Mouse (Mus musculus) B cell, adult (primary cell): ENCODE results near the gene 4833423E24Rik. TPM values are rescaled to one million over a fixed set of nuclear protein-coding genes. Genes with fewer than 3 reads are reported as not detected.

Experiments
- total RNA-seq: library from RNA; stranded (reverse); gene quantifications from 4 replicates; pipeline ENCODE4 v1.2.4, GENCODE M21; 2023; ENCODE audit not compliant: inconsistent age

Gene 4833423E24Rik
- not detected in 4 replicates for total RNA-seq

DNA sequence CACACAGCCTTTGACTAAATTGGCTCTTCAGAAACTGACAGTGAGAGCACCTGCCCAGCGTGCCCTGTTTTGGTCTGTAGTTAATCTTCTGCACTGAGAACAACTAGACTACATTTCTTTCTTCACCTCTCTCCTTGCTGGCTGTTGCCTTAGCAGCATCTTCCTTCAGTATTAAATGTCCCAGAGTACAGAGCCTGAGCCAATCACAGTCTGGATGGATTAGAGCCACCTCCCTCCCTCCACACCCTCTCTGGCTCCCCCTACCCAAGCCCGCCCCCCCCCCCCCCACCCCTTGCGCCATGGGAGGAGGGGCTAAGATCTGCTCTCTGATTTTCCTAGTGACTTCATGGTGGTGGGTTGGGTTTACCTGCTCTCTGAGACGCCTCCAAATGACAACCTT lies at the start of gene 4833423E24Rik:
4833423E24Rik (minus strand) TSS at position 146 of the 400 bp plus-strand sequence.

DNA sequence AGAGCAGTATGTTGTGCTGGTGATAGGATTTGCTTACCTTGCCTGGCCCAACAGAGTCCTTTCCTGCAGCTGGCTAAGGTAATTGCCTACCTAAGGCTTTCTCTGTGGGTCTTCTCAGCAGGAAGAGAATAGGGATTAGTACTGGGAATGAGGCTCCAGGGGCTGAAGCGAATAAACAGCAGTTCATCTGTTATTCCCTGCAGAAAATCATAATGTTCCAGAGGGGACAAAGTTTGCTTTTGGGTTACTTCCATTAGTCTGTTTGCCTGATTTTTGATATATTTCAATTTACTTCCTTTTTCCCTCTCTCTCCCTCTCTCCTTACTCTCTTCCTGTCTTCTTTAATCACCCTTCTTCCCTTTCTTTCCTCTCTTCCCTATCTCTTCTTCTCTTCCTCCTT lies 75.3 kb downstream of the 4833423E24Rik start, which contains the start of gene Olfr995:
Olfr995 (minus strand) TSS at position 101 of the 400 bp plus-strand sequence.

DNA sequence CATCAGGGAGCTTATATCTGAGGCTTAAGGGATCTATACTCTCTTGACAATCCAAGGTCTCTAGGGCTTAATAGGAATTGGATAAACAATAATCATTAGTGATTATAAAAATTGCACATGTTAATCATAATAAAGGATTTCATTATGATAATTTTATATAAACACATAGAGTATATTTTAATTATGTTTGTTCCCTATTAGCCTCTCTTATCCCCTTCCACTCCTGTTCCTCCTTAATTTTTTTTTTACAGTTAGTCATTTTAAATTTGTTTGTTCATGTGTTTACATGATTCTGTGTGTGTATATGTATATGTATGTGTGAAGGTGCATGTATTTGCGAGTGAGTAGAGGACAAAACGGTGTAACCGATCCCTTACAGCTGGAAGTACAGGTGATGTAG lies 82.5 kb downstream of the 4833423E24Rik start, which contains the start of gene Olfr994:
Olfr994 (minus strand) TSS at position 101 of the 400 bp plus-strand sequence.

Other genes with a start within 250 kb of the 4833423E24Rik start
- gene Olfr987, start 179.7 kb downstream of the 4833423E24Rik start, total RNA-seq, result not detected in 4 replicates
- gene Olfr988, start 155.8 kb downstream of the 4833423E24Rik start, total RNA-seq, result not detected in 4 replicates
- gene Olfr992, start 109.6 kb downstream of the 4833423E24Rik start, total RNA-seq, result not detected in 4 replicates
- gene Olfr993, start 104.1 kb downstream of the 4833423E24Rik start, total RNA-seq, result not detected in 4 replicates
- gene Olfr994, start 82.6 kb downstream of the 4833423E24Rik start, total RNA-seq, result not detected in 4 replicates
- not detected in 4 replicates for gene Olfr995, start 75.4 kb downstream of the 4833423E24Rik start, total RNA-seq
- not detected in 4 replicates for gene Olfr996, start 60.2 kb upstream of the 4833423E24Rik start, total RNA-seq
- not detected in 4 replicates for gene Olfr998, start 69.9 kb upstream of the 4833423E24Rik start, total RNA-seq
- not detected in 4 replicates for gene Olfr1000, start 92.9 kb upstream of the 4833423E24Rik start, total RNA-seq
- not detected in 4 replicates for gene Olfr1002, start 131.7 kb upstream of the 4833423E24Rik start, total RNA-seq
- gene Olfr154, start 145.4 kb upstream of the 4833423E24Rik start, total RNA-seq, result not detected in 4 replicates
- gene Olfr1006, start 159.7 kb upstream of the 4833423E24Rik start, total RNA-seq, result not detected in 4 replicates
- not detected in 4 replicates for gene Olfr1008, start 170.4 kb upstream of the 4833423E24Rik start, total RNA-seq
- gene Olfr1009, start 196.4 kb upstream of the 4833423E24Rik start, total RNA-seq, result not detected in 4 replicates
- gene Olfr1012, start 243.7 kb upstream of the 4833423E24Rik start, total RNA-seq, result not detected in 4 replicates
- not detected in 4 replicates for gene Olfr1013, start 248.1 kb upstream of the 4833423E24Rik start, total RNA-seq